Mouse (Mus musculus) MEL-GATA-1-ER (cell line): Measurements from ENCODE around the gene Plekhj1.

Experiments used
- DNase-seq: peaks from one replicate; pipeline ENCODE4 v3.0.0-alpha.2; 2012; ENCODE audit warnings: low read depth; ENCODE audit errors: extremely low read depth

Plekhj1 gene

DNA sequence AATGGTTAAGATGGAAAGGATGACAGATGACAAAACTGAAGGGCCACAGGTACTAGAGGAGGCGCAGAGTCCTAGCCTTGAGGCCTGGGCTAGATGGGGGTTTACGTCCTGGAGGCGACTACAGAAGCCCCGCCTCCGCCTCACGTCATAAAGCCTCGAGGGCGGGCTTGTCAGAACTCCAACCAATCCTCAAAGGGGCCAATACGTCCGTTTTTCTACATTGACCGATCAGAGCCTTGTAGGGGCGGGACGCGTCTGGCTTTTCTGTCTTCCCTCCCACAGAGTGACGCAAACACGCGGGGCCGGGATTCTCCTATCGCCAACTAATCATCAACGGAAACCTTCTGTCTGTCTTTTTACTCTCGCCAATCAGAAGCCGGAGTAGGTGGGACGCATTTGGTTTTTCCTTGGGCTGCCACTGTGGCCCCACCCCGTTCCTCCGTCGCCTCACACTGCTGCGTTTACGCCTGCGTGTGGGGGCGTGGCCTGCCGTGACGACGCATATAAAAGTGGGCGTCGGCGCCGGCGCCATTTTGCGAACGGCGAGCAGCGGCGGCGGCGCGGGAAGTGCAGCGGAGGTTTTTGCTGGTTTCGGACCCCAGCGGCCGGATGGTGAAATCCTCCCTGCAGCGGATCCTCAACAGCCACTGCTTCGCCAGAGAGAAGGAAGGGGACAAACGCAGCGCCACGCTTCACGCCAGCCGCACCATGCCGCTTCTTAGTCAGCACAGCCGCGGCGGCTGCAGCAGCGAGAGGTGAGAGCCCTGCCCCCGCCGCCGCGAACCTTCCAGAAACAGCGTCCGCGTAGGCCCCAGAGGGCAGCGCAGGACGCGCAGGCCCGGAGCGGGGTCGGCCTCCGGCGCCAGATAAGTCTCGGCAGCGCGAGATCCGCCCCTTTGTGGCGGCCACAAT is 28.0 kb upstream of the Plekhj1 start, which contains the start of gene Oaz1:
Oaz1 (plus strand) TSS at position 506 of the 912 bp plus-strand sequence.
- peak; percentile 99 for DNase-seq

DNA sequence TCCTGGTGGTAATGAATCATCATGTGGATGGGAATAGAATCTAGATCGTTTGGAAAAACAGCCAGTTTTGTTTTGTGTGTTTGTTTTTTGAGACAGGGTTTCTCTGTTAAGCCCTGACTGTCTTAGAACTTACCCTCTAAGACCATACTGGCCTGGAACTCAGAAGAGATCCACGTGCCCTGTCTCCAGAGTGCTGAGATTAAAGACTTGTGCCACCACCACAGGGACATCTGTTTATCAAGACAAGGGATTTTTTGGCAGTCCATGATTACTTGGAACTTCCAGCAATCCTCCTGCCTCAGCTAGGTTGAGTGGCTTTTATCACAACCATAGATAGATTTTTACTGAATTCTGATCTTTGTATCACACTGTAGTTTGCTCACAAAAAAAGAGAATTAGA is 26.4 kb upstream of the Plekhj1 start:
- DNase-seq: no peak

DNA sequence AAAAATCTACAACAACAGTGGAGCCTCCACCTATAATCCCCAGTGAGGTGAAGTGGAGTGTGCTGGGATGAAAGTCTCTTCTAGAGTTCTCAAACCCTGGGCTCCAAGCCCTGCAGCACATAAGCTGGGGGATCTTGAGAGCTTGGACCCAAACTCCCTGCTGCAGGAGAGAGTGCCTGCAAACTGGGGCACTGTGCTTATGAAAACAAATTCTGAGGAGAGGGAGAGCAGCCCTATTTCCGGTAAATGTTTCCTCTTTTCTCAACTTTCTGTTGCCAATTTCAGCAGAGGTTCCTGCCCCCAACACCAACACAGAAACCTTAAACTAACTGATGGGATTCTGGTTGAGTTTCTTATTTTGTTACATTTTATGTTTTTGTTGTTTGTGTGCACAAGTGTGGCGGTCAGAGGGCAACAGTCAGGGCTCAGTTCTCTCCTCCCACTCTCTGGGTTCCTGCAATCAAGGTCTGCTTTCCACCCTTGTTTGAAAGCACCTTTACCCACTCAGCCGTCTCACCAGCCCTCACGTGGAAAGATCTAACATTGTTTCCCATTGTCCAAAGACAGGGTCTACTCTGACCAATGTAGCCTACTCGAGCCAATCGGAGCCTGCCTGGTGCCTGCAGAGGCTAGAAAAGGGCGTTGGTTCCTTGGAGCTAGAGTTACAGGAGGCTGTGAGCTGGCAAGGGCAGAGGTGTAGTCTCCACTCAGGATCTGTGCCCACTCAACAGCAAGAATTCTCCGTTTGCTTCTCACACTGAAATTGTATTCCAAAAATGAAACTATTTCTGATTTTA is 25.6 kb upstream of the Plekhj1 start:
- no peak for DNase-seq

DNA sequence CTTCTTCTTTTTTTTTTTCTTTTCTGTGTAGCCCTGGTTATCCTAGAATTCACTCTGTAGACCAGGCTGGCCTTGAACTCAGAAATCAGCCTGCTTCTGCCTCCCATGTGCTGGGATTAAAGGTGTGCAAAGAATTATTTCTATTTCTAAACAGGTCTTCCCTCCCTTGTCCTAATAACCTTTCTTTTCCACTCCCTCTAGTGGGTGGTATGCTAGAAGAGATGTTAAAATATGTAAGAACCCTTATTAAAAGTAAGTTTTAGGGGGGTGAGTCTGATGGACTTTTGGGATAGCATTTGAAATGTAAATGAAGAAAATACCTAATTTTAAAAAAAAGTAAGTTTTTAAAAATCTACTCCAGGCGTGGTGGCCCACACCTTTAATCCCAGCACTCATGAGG is 24.9 kb upstream of the Plekhj1 start:
- no peak for DNase-seq

DNA sequence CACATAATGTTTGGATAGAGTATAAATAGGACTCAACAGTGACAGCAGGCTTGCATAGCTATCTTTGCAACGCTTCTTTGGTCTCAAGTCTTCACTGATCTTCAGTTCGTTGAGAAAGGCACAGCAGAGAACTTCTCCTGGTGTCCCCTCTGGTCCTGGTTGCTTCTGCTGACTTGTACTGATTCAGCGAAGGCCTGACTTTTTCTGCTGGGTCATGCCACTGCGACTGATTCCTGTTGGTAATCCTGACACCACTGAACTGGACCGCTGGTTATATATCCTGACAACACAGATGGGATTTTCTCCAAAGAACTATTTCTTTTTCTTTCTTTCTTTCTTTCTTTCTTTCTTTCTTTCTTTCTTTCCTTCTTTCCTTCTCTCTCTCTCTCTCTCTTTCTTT is 24.1 kb upstream of the Plekhj1 start:
- no peak for DNase-seq

DNA sequence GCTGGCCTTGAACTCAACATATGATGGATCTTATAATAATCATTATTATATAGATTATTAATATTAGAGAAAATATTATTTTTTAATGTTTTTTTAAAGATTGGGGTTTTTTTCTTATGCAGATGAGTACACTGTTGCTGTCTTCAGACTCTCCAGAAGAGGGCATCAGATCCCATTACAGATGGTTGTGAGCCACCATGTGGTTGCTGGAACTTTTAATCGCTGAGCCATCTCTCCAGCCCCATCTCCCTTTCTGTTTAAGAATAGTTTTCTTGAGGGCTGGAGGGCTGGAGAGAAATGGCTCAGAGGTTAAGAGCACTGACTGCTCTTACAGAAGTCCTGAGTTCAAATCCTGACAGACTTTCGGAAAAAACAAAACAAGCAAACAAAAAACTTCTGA is 23.6 kb upstream of the Plekhj1 start:
- no peak for DNase-seq

DNA sequence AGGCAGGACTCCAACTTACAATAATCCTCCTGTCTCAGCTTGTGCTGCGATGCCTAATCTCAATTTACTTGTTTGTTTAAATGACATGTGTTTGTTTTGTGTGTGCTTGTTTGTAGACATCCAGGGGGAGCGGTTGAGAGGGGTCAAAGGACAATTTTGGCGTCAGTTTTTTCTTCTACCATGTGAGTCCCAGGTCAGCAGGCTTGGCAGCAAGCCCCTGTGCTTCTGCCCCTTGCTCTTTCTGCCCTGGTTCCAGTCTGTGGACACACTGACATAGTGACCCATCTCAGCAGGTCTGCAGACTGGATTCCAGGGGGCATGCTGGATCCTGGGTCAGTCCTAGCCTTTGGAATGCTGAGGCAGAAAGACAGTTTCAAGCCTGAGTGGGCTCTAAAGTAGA is 21.0 kb upstream of the Plekhj1 start:
- no peak for DNase-seq

DNA sequence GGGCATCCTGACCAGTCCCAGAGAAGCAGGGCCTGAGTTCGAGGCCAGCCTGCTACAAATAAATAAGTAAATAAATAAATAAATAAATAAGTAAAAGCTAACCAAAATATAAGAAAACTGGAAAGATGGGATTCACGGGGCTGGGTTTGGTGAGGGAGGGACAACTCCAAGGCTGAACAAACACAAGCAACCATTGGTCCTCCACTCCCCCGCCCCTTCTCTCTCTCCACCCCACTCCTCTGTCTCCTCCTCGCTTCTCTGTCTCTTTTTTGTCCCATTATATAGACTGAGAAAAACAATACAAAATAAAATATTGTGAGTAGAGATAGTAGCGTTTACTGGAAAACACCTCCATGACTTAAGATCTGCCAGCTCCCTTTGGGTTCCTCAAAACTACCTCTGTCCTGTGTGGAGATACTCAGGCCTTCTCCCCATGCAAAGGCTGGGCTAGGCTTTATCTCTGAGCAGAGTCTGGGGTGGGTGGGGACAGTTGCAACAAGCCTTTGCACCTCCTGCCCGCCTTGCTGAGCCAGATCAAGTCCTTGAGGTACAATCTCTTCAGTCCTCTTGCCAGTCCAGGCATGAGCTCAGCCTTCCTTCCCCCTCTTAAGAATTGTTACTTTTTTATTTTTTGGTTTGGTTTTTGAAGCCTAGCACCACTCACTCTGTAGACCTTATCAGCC is 20.3 kb upstream of the Plekhj1 start:
- DNase-seq: peak; percentile 90

DNA sequence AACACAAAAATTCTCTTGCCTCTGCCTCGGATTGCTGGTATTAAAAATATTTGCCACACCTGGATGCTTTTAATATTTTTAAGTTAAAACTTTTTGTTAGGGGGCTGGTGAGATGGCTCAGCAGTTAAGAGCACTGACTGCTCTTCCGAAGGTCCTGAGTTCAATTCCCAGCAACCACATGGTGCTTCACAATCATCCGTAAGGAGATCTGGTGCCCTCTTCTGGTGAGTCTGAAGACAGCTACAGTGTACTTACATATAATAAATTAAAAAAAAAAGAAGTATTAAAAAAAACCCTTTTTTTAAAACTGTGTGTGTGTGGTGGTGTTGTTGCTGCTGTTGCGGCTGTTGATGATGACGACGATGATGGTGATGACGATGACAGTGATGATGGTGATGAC is 19.5 kb upstream of the Plekhj1 start:
- DNase-seq: peak; percentile 37

DNA sequence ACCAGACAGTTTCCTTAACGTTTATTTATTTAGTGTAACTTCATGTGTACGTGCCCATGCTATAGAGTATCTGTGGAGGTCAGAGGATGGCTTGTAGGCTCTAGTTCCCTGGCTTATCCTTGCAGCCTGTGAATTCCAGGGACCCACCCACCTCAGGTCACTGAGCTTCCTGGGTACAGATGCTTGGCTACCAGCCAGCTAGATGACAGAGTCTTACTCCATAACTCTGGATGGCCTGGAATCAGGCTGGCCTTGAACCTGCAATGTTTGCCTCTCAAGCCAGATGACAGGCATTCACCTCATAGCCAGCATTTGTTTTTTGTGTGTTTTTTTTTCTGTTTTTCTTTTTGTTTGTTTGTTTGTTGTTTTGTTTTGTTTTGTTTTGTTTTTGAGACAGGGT is 18.7 kb upstream of the Plekhj1 start:
- DNase-seq: no peak

DNA sequence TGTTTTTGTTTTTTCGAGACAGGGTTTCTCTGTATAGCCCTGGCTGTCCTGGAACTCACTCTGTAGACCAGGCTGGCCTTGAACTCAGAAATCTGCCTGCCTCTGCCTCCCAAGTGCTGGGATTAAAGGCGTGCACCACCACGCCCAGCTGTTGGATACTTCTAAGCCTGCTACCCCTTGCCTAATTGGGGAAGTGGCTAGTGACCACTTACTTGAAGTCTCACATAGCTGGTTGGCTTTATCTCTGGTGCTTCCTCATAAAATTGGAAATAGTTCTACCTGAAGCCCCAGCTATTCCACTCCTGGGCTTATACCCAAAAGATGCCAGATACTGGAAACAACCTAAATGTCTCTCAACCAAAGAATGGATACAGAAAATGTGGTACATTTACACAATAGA is 17.9 kb upstream of the Plekhj1 start:
- peak; percentile 62 for DNase-seq

DNA sequence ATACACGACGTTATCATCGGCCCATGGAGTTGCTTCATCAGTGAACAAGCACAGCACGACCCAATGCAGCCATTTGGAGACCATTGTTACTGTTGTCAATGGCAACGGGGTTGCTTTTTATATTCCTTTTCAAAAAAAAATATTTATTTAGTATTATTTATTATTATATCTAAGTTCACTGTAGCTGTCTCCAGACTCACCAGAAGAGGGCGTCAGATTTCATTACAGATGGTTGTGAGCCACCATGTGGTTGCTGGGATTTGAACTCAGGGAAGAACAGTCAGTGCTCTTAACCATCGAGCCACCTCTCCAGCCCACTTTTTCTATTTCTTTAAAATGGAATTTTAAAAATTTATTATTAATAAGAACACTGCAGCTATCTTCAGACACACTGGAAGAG is 16.4 kb upstream of the Plekhj1 start:
- no peak for DNase-seq

DNA sequence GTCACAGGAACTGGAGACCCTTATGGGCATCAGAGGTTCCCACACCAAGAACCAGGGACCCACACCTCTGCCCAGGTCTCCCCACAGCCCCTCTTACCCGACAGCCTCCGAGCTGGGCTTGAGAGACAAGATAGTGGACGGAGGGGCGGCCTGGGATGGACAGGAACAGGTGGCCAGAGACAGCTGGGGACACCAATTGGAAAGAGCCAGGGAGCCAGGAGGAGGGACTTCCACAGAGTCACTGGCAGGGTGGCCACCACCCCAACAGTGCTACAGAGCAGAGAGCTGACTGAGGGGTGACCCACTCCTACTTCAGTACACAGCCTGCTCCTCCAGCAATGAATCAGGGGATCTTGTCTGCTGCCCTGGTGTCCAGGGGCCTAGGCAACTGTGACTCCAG is 14.9 kb upstream of the Plekhj1 start, which contains the start of gene Jsrp1:
Jsrp1 (minus strand) TSS at position 133 of the 400 bp plus-strand sequence.
- no peak for DNase-seq

DNA sequence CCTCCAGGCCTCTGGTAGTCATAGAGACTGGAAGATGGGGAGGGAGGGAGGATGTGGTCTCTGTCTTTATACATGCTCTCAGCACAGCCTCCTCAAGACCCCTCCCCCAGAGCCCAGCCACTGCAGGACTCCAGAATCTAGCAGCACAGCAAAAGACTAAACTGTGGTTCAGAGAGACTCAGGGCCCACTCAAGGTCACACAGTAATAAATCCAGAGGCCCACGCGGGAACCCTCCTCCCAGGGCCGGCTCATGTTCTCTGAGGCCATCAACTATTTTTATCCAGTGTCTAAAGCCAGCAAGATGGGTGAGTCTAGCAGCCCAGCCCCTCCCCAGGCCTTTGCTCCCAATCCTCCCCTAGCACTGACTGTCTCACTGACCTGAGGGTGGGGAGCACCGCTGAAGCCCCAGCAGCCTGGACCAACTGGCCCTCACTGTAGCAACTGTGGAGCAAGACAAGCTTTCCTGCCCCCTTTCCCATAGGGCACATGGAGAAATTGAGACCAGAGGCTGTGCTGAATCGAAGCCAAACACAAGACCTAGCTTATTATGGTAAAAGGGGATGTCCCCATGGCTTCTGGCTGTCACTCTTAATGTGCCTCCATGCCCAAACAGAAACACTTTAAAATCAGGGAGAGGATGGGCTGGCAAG is 14.1 kb upstream of the Plekhj1 start:
- no peak for DNase-seq

DNA sequence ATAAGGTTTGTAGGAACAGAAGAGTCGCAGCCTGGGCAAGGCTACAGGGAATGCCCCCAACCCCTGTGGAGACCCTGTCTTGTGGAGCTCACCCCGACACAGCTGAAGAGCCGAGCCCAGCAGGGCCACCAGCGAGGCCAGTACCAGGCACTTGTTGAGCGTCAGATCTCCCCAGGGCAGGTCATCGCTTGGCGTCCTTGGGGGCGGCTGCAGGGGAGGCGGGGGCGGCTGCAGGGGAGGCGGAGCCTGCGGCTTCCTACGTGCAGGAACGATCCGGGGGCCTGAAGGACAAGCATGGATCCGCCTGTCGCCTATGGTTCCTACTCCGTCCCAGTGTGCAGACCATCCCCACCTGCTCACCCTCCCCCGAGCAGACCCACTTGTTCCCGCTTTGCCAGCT is 11.7 kb upstream of the Plekhj1 start:
- no peak for DNase-seq

DNA sequence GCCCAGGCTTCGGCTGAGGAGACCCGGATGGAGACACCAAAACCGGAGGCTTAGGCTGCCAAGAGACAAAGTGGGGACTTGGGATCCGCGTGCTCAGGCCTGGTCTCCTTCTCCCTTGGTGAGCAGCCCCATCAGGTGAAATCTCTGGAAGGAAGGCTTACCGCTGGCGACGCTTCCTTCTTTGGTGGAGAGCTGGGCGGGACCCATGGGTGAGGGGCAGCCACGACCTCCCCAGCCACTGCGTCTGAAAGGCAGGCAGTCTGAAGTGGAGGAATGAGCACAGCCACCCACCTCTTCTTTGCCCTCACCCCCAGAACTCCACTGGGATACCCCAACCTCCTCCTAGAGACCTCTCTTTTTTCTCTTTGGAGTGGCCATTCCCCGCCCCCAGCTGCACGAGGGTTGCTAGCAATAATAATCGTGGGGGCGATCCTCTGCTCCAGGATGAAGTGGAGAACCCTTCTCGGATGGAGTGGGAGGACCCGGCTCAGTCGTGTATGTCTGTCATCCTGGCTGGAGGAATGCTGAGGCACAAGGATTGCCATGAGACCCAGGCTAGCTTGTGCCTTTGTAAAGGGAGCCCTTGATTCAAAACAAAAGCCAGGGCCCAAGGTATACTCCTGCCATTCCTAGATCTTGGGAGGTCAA is 10.7 kb upstream of the Plekhj1 start:
- DNase-seq: no peak

DNA sequence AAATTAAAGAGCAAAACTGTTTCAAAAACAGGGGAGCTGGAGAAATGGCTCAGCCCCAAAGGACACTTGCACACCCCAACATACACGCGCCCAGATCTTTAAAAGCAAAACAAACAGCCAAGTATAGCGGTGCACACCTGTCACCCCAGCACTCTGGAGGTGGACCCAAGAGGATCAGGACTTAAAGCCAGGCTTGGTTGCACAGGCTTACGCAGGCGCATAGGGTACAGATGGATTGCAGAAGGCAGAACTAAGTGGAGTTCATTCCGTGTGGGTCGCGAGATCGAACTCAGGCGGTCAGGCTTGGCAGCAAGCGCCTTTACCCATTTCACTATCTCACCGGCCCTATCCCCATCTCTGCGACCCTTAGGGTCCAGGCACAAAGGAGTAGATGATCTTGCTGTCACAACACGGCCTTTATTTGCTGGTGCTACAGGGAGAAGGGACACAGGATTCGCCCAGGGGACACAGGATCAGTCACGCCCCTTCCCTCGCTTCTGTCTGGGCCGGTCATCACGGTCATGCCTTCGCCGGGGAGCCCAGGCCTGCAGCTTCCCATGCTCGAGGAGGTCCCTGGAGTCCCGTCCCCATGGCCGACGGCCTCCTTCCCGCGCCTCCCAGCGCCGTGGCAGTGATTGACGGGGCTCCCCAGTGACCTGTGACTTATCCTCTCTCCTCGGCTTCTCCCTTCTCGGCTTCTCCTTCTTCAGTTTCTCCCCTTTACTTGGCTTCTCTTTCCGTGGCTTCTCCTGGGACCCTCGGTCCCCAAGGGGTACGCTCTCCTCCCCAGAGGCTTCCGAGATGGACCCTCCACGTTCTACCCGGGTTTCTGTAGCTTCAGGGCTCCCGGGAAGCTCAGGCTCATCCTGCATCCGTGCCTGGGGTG is 9.9 kb upstream of the Plekhj1 start:
- no peak for DNase-seq

DNA sequence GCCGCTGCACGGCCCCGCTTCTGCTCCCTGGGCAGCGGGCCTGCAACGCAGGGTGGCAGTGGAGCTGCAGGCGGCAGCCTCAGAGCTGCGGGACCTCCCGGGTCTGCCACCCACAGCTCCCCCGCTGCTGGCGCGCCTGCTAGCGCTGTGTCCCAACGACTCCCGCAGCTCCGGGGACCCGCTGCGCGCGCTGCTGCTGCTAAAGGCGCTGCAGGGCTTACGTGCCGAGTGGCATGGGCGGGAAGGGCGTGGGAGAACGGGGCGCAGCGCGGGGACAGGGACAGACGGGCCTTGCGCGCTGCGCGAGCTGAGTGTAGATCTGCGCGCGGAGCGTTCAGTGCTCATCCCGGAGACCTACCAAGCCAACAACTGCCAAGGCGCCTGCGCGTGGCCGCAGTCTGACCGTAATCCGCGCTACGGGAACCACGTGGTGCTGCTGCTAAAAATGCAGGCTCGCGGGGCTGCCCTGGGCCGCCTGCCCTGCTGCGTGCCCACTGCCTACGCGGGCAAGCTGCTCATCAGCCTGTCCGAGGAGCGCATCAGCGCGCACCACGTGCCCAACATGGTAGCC is 8.7 kb upstream of the Plekhj1 start:
- no peak for DNase-seq

DNA sequence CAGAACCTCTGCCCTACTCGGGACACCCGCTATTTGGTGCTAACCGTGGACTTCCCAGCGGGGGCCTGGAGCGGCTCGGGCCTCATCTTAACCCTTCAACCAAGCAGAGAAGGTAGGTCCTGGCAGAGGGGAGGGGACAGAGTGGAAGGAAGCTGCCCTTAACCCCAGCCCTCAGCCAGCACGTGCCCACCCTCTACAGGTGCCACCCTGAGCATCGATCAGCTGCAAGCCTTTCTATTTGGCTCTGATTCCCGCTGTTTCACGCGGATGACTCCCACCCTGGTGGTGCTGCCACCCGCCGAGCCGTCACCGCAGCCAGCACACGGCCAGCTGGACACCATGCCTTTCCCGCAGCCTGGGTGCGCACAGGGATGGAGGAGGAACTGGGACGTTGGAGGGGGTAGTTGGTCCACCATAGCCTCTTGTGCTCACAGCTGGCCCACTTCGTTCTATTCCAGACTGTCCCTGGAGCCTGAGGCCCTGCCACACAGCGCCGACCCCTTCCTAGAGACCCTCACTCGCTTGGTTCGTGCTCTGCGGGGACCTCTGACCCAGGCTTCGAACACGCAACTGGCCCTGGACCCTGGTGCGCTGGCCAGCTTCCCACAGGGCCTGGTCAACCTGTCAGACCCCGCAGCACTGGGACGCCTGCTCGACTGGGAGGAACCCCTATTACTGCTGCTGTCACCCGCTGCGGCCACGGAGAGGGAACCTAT is 8.1 kb upstream of the Plekhj1 start:
- DNase-seq: no peak
